Mouse (Mus musculus): ENCODE data around the gene Colgalt1. TPM values are rescaled to one million over a fixed set of nuclear protein-coding genes. Genes with fewer than 3 reads are reported as not detected.

Gene Colgalt1
- total and polyA plus RNA-seq, 3 experiments, result 72.0 to 85.3 (median 73.7) TPM

DNA sequence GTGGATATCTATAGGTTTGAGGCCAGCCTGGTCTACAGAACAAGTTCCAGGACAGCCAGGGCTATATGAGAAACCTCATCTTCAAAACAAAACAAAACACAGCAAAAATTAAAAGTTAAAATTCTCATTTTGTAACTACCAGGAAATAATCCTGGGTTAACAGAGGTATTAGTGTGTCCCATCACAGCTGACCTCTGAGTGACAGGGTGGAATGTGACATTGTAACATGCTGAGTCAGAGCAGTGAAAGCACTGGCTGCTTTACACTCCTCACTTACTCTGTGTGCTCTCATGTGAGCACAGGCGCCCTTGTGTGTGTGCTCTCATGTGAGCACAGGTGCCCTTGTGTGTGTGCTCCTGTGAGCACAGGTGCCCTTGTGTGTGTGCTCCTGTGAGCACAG is 35.8 kb upstream of the Colgalt1 start:
- no peak overlapping the region for H3K4me3 ChIP-seq (replicated peaks in 1 of 3; ENCODE audit: low read depth in 2 of 3, low read length in 2 of 3, poor library complexity in 1 of 3)
- no peaks in the 10 kb centered on the region for H3K36me3 ChIP-seq (replicated peaks in 1 of 2; ENCODE audit: control insufficient read depth in 1 of 2, insufficient read depth in 1 of 2, low read length in 1 of 2)
- no peaks in the 10 kb centered on the region for H3K9me3 ChIP-seq (replicated peaks; ENCODE audit: low read length)
- in situ Hi-C loops (cut with MboI; ENCODE audit: low pct_ligation_motif_present, low pct_unique_long_range_greater_than_20kb, low sequenced_read_pairs), result no loop called here
- H3K79me2 ChIP-seq (replicated peaks; ENCODE audit: control insufficient read depth, extremely low read depth, insufficient read depth, poor library complexity, severe bottlenecking), result no peaks in the 10 kb centered on the region
- peaks cover 11 to 13% of the 10 kb centered on the region in 2 experiments for H3K4me1 ChIP-seq (ENCODE audit: control insufficient read depth in 1 of 2, insufficient read depth in 2 of 2)
- H3K4me2 ChIP-seq (ENCODE audit: insufficient read depth, low read depth, poor library complexity, severe bottlenecking), result no peak overlapping the region
- dilution Hi-C loops (cut with MboI; ENCODE audit: extremely low pct_ligation_motif_present, extremely low pct_unique_long_range_greater_than_20kb, low sequenced_read_pairs), result no loop called here
- no peak for DNase-seq (ENCODE audit: extremely low read depth)
- TF ChIP-seq SIN3A (IDR thresholded peaks at IDR 0.05; ENCODE audit: low read length) (no peak), IRF4 (IDR thresholded peaks at IDR 0.05; ENCODE audit: low read depth, low read length) (no peak), CTCF (conservative IDR thresholded peaks at IDR 0.05 in 1 of 2, IDR thresholded peaks at IDR 0.05 in 1 of 2; ENCODE audit: low read depth in 2 of 2, low read length in 2 of 2) (no peak), ELF1 (IDR thresholded peaks at IDR 0.05; ENCODE audit: low read depth, low read length) (no peak), ZMIZ1 (IDR thresholded peaks at IDR 0.05; ENCODE audit: low read depth, low read length) (no peak), RCOR1 (conservative IDR thresholded peaks at IDR 0.05; ENCODE audit: low read depth, low read length) (no peak), ZKSCAN1 (IDR thresholded peaks at IDR 0.05; ENCODE audit: borderline replicate concordance, low read depth, low read length) (no peak), JUND (conservative IDR thresholded peaks at IDR 0.05; ENCODE audit: low read depth, low read length) (no peak), MXI1 (IDR thresholded peaks at IDR 0.05; ENCODE audit: low read depth, low read length) (no peak), MAZ (IDR thresholded peaks at IDR 0.05; ENCODE audit: low read depth, low read length) (no peak), EP300 (IDR thresholded peaks at IDR 0.05; ENCODE audit: low read length) (no peak), JUN (IDR thresholded peaks at IDR 0.05; ENCODE audit: insufficient read depth, low read depth, low read length) (no peak), PAX5 (IDR thresholded peaks at IDR 0.05; ENCODE audit: low read length) (no peak), UBTF (IDR thresholded peaks at IDR 0.05; ENCODE audit: low read depth, low read length) (no peak), NELFE (IDR thresholded peaks at IDR 0.05; ENCODE audit: low read depth, low read length) (no peak)
- H3K27me3 ChIP-seq (replicated peaks), result peaks cover 2% of the 10 kb centered on the region
- H3K27ac ChIP-seq (ENCODE audit: insufficient read depth, low read depth), result no peak overlapping the region
- no peak overlapping the region for H3K9ac ChIP-seq (ENCODE audit: insufficient read depth, low read depth)

- in situ Hi-C loops (cut with MboI; ENCODE audit: low pct_ligation_motif_present, low pct_unique_long_range_greater_than_20kb, low sequenced_read_pairs), result no loop called here
- Histone ChIP-seq H3K36me3 (replicated peaks in 1 of 2; ENCODE audit: control insufficient read depth in 1 of 2, insufficient read depth in 1 of 2, low read length in 1 of 2) (peaks cover 3 to 8% of the 10 kb centered on the region in 2 experiments), H3K4me1 (ENCODE audit: control insufficient read depth in 1 of 2, insufficient read depth in 2 of 2) (peaks cover 13 to 21% of the 10 kb centered on the region in 2 experiments), H3K9ac (ENCODE audit: insufficient read depth, low read depth) (no peak overlapping the region), H3K27me3 (replicated peaks) (no peaks in the 10 kb centered on the region), H3K79me2 (replicated peaks; ENCODE audit: control insufficient read depth, extremely low read depth, insufficient read depth, poor library complexity, severe bottlenecking) (no peaks in the 10 kb centered on the region), H3K9me3 (replicated peaks; ENCODE audit: low read length) (no peaks in the 10 kb centered on the region), H3K27ac (ENCODE audit: insufficient read depth, low read depth) (no peak overlapping the region), H3K4me2 (ENCODE audit: insufficient read depth, low read depth, poor library complexity, severe bottlenecking) (no peak overlapping the region), H3K4me3 (replicated peaks in 1 of 3; ENCODE audit: low read depth in 2 of 3, low read length in 2 of 3, poor library complexity in 1 of 3) (no peak overlapping the region)
- TF ChIP-seq NRF1 (IDR thresholded peaks at IDR 0.05; ENCODE audit: low read depth, low read length) (no peak), PAX5 (IDR thresholded peaks at IDR 0.05; ENCODE audit: low read length) (no peak), E2F4 (IDR thresholded peaks at IDR 0.05; ENCODE audit: insufficient replicate concordance, low read depth, low read length) (no peak), JUND (conservative IDR thresholded peaks at IDR 0.05; ENCODE audit: low read depth, low read length) (no peak), ZMIZ1 (IDR thresholded peaks at IDR 0.05; ENCODE audit: low read depth, low read length) (no peak), USF2 (conservative IDR thresholded peaks at IDR 0.05; ENCODE audit: low read depth, low read length) (no peak), RCOR1 (conservative IDR thresholded peaks at IDR 0.05; ENCODE audit: low read depth, low read length) (no peak), EP300 (IDR thresholded peaks at IDR 0.05; ENCODE audit: low read length) (no peak), GABPA (IDR thresholded peaks at IDR 0.05; ENCODE audit: insufficient replicate concordance, low read depth, low read length) (no peak), CHD1 (IDR thresholded peaks at IDR 0.05; ENCODE audit: low read depth, low read length) (no peak), KAT2A (IDR thresholded peaks at IDR 0.05; ENCODE audit: insufficient replicate concordance, low read length) (no peak), TBP (conservative IDR thresholded peaks at IDR 0.05; ENCODE audit: low read depth, low read length) (no peak)
- DNase-seq (ENCODE audit: extremely low read depth), result no peak
- dilution Hi-C loops (cut with MboI; ENCODE audit: extremely low pct_ligation_motif_present, extremely low pct_unique_long_range_greater_than_20kb, low sequenced_read_pairs), result no loop called here
Observed at GRCm38 (mm10) chr8:71577856-71578387, 32.9 kb upstream of the Colgalt1 start.

Data from CH12.LX (cell line).